Mouse (Mus musculus) small intestine, adult 2 months (tissue): Measurements from ENCODE around the gene Olfr810. TPM values are rescaled to one million over a fixed set of nuclear protein-coding genes. Genes with fewer than 3 reads are reported as not detected.

ENCODE experiments used
- H3K27ac ChIP-seq: fragments of 200-500 bp; 2 replicates; pipeline ENCODE4 v1.5.1; 2012; ENCODE audit warnings: low read depth, low read length, control low read depth, inconsistent platforms; ENCODE audit not compliant: insufficient read depth
- H3K27me3 ChIP-seq: fragments of 200-500 bp; 2 replicates; pipeline ENCODE4 v1.6.1; 2012; ENCODE audit warnings: mild to moderate bottlenecking, moderate library complexity, low read length, inconsistent platforms; ENCODE audit not compliant: control insufficient read depth, insufficient read depth
- H3K36me3 ChIP-seq: fragments of 200-500 bp; 2 replicates; pipeline ENCODE4 v1.6.1; 2012; ENCODE audit warnings: mild to moderate bottlenecking, low read length, control low read depth, inconsistent platforms; ENCODE audit not compliant: control insufficient read depth, insufficient read depth
- H3K4me1 ChIP-seq: fragments of 200-500 bp; 2 replicates; pipeline ENCODE4 v1.6.1; 2012; ENCODE audit warnings: low read length, inconsistent platforms, mixed read lengths; ENCODE audit not compliant: control insufficient read depth, insufficient read depth, insufficient read length
- H3K4me3 ChIP-seq: fragments of 200-500 bp; 2 replicates; pipeline ENCODE4 v1.5.1; 2012; ENCODE audit warnings: low read depth, mild to moderate bottlenecking, control low read depth, inconsistent platforms, low read length, moderate library complexity
- CTCF ChIP-seq: fragments of 200-500 bp; IDR thresholded peaks from 2 replicates; pipeline ENCODE4 v1.5.1; 2012; ENCODE audit warnings: low read depth, mild to moderate bottlenecking, control low read depth, inconsistent platforms, low read length, moderate library complexity, mixed read lengths; ENCODE audit not compliant: insufficient replicate concordance, insufficient read length; ENCODE audit errors: extremely low read depth
- POLR2A ChIP-seq: fragments of 200-500 bp; IDR thresholded peaks from 2 replicates; pipeline ENCODE4 v1.6.1; 2012; ENCODE audit warnings: low read depth, mild to moderate bottlenecking, control low read depth, inconsistent platforms, low read length, moderate library complexity
- WGBS: fragments of 180-500 bp; shearing (Covaris S2); methylation state at CpG from one replicate; pipeline ENCODE4 v1.1.7; 2018; 5-methylcytosine and 5-hydroxymethylcytosine counted together
- polyA plus RNA-seq: library from polyadenylated mRNA; depleted of rRNA; stranded (reverse); fragments of >200 nt; gene quantifications from 2 replicates; pipeline ENCODE4 v1.2.3, GENCODE M21; 2012; rRNA removed

Gene Olfr810
- not detected in 2 replicates for polyA plus RNA-seq

DNA sequence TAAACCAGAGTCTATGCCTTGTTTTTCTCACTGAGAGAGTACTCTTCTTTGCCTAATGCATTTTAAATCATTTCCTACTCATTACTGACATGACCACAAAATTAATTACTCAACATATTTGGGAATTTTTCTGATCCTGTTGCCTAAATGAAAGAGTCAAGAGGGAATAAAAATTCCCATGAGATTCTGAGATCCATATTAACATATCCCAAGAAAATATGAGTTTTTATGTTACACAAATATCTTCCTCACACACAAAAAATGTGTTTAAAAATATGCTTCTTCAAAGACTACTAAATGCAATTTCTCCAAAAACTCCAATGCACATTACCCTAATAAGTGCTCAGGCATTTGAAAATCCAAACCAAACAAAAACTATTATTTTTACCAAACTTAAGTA lies at the start of gene Olfr810:
TSS of gene Olfr810 (minus strand) at position 101 of the 400 bp plus-strand sequence.
- Histone ChIP-seq H3K36me3 (no peaks in the 10 kb centered on the region), H3K27ac (no peak within 1 kb of the TSS), H3K4me1 (no peaks in the 10 kb centered on the region), H3K4me3 (no peak within 1 kb of the TSS), H3K27me3 (no peaks in the 10 kb centered on the region)
- TF ChIP-seq POLR2A, result no peak
- TF ChIP-seq CTCF, result no peak

DNA sequence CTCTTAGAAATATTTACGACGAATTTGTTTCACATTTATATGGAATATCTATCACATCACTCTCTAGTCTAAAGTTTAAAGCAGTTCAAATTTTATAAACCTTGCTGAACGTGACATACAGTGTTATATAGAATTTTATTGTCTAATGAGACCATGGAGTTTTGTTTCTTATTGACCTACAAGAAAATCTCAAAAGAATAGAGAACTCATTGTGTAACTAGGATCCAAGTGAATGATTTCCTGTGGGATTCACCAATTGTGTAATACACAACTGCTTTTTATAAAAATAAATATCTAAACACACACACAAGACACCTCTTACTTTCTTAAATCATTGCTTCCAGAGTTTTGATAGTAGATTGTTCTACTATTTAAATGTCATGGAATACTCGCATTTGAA lies 9.6 kb upstream of the Olfr810 start, which contains the start of gene Olfr811:
TSS of gene Olfr811 (minus strand) at position 101 of the 400 bp plus-strand sequence.
- Histone ChIP-seq H3K27me3 (no peaks in the 10 kb centered on the region), H3K4me3 (no peak within 1 kb of the TSS), H3K27ac (no peak within 1 kb of the TSS), H3K36me3 (no peaks in the 10 kb centered on the region), H3K4me1 (no peaks in the 10 kb centered on the region)
- 79% methylated on average over 4 of the region's 4 CpGs for WGBS
- no peak for TF ChIP-seq CTCF
- TF ChIP-seq POLR2A, result no peak

DNA sequence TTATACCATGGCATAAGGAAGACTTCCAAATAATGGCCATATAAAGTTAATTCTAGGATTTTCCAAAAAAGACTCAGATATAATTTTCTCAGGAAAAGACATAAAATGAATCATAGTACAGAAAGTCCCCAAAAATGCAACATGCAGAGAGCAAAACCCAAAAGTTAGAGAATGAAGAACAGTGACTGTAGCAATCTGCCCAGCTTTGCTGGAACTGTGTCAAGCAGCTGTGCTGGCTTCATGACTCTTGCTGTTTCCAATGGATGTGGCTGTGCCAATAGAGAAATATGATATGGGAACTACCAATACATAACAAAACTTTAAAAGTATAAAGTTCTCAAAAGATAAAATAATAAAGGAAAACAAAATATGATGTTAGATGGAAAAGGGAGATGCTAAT lies 16.6 kb downstream of the Olfr810 start:
- H3K27me3 ChIP-seq, result no peaks in the 10 kb centered on the region

DNA sequence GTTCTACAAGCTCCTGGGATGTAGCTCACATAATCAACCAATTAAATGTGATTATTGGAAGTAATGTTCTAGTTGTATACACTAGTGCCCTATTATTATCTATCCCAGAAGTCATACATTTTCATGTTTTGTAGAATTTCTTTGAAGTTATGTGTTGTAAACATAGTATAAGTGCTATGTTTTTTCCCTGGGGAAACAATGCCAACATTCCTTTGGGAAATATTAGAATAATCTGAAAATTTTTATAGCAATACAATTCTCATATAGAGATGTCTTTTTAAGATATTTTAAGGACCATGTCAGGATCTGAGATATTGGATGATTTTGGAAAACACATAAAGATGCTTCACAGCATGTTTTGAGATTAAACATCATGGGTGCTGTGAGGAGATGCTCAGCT lies 20.4 kb downstream of the Olfr810 start, which contains the start of gene Olfr809:
TSS of gene Olfr809 (plus strand) at position 301 of the 400 bp plus-strand sequence.
- Histone ChIP-seq H3K4me3 (no peak within 1 kb of the TSS), H3K4me1 (no peaks in the 10 kb centered on the region), H3K27me3 (no peaks in the 10 kb centered on the region), H3K27ac (no peak within 1 kb of the TSS), H3K36me3 (no peaks in the 10 kb centered on the region)
- no peak for TF ChIP-seq POLR2A
- no peak for TF ChIP-seq CTCF

More for the DNA sequence above, 16.6 kb downstream of the Olfr810 start:
- TF ChIP-seq CTCF, result no peak
- no peak for TF ChIP-seq POLR2A
- Histone ChIP-seq H3K4me1 (no peaks in the 10 kb centered on the region), H3K4me3 (no peak overlapping the region), H3K36me3 (no peaks in the 10 kb centered on the region), H3K27ac (no peak overlapping the region)

DNA sequence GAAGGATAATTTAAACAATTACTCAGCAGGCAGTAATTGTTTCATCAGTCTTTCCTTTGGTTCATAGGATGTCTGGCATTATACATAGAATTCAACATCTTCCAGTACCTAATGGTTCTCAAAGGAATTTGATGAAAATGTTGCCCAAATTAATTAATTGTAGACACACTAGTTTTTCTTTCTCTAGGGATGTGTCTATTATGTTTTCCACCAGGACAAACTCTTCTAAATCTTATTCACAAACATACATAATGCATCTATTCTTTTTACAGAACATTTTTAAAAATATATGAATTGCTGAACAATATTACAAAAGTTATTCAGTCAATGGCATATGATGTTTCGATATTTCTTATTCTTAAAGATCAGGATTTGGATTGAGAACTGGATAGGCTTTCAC lies 29.5 kb downstream of the Olfr810 start, which contains the start of gene Olfr808:
TSS of gene Olfr808 (plus strand) at position 301 of the 400 bp plus-strand sequence.
- no peaks in the 10 kb centered on the region for H3K36me3 ChIP-seq
- 88% methylated on average over 1 of the region's 1 CpGs for WGBS
- TF ChIP-seq POLR2A, result no peak
- no peak for TF ChIP-seq CTCF

DNA sequence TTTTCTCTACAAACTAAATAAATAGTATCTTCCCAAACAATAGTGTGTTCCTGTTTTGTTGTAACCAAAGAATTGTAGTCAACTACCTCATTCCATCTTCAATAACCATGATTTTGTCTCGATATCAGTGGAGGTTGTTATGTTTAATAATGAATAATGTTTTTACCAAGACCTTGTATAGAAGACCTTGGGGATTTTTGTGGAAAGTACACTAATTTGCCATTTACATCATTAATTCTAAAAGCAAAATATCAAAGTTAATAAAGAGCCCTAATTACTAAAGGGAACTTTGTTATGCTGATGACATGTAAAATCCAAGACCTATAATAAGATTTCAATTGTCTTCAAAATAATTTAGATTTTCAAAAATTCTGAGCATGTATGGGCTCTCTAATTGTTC lies 37.0 kb downstream of the Olfr810 start, which contains the start of gene Olfr807:
TSS of gene Olfr807 (minus strand) at position 101 of the 400 bp plus-strand sequence.
- no peaks in the 10 kb centered on the region for H3K36me3 ChIP-seq
- H3K27ac ChIP-seq, result no peak within 1 kb of the TSS
- TF ChIP-seq CTCF, result no peak
- TF ChIP-seq POLR2A, result no peak
- H3K27me3 ChIP-seq, result no peaks in the 10 kb centered on the region
- 81% methylated on average over 1 of the region's 1 CpGs for WGBS
- H3K4me3 ChIP-seq, result no peak within 1 kb of the TSS
- no peaks in the 10 kb centered on the region for H3K4me1 ChIP-seq

More for the DNA sequence above, 29.5 kb downstream of the Olfr810 start, which contains the start of gene Olfr808:
- Histone ChIP-seq H3K27ac (no peak within 1 kb of the TSS), H3K4me1 (no peaks in the 10 kb centered on the region), H3K4me3 (no peak within 1 kb of the TSS), H3K27me3 (no peaks in the 10 kb centered on the region)

DNA sequence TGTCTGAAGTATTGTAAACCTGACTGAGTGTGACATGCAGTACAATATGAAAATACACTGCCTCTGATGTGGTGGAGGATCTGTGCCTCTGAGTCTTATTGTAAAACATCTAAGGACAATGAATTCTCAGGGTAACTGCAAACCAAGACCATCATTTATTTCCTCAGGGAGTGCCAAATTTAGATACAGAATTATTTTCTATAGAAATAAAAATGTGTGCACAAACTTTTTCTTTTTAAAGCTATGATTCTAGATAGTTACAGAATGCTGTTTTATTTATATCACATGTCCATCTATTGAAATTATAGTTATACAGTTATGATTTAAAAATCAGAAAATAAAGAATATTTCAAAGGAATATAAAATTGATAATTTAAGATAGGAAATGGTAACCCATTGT lies 52.9 kb downstream of the Olfr810 start, which contains the start of gene Olfr806:
TSS of gene Olfr806 (minus strand) at position 101 of the 400 bp plus-strand sequence.
- no peaks in the 10 kb centered on the region for H3K36me3 ChIP-seq
- no peak within 1 kb of the TSS for H3K4me3 ChIP-seq
- H3K27ac ChIP-seq, result no peak within 1 kb of the TSS
- TF ChIP-seq POLR2A (no peak), CTCF (no peak)
- no peaks in the 10 kb centered on the region for H3K4me1 ChIP-seq
- no peaks in the 10 kb centered on the region for H3K27me3 ChIP-seq

Other genes starting within 250 kb of the Olfr810 start
- not detected in 2 replicates for gene Olfr794, start 227.3 kb downstream of the Olfr810 start, polyA plus RNA-seq
- not detected in 2 replicates for gene Olfr796, start 182.3 kb downstream of the Olfr810 start, polyA plus RNA-seq
- gene Olfr798, start 167.0 kb downstream of the Olfr810 start, polyA plus RNA-seq, result not detected in 2 replicates
- gene Olfr799, start 157.4 kb downstream of the Olfr810 start, polyA plus RNA-seq, result not detected in 2 replicates
- not detected in 2 replicates for gene Olfr800, start 137.2 kb downstream of the Olfr810 start, polyA plus RNA-seq
- not detected in 2 replicates for gene Olfr801, start 121.1 kb downstream of the Olfr810 start, polyA plus RNA-seq
- gene Olfr802, start 106.7 kb downstream of the Olfr810 start, polyA plus RNA-seq, result not detected in 2 replicates
- gene Olfr803, start 100.6 kb downstream of the Olfr810 start, polyA plus RNA-seq, result not detected in 2 replicates
- not detected in 2 replicates for gene Olfr804, start 91.7 kb downstream of the Olfr810 start, polyA plus RNA-seq
- not detected in 2 replicates for gene Olfr805, start 65.5 kb downstream of the Olfr810 start, polyA plus RNA-seq
- not detected in 2 replicates for gene Olfr806, start 53.0 kb downstream of the Olfr810 start, polyA plus RNA-seq
- not detected in 2 replicates for gene Olfr807, start 37.1 kb downstream of the Olfr810 start, polyA plus RNA-seq
- not detected in 2 replicates for gene Olfr808, start 29.4 kb downstream of the Olfr810 start, polyA plus RNA-seq
- not detected in 2 replicates for gene Olfr809, start 20.3 kb downstream of the Olfr810 start, polyA plus RNA-seq
- not detected in 2 replicates for gene Olfr811, start 9.5 kb upstream of the Olfr810 start, polyA plus RNA-seq
- not detected in 2 replicates for gene Olfr812, start 51.2 kb upstream of the Olfr810 start, polyA plus RNA-seq
- gene Olfr813, start 60.5 kb upstream of the Olfr810 start, polyA plus RNA-seq, result not detected in 2 replicates
- not detected in 2 replicates for gene Olfr814, start 84.9 kb upstream of the Olfr810 start, polyA plus RNA-seq
- not detected in 2 replicates for gene Olfr815, start 111.0 kb upstream of the Olfr810 start, polyA plus RNA-seq
- not detected in 2 replicates for gene Olfr816, start 120.7 kb upstream of the Olfr810 start, polyA plus RNA-seq
- gene Olfr818, start 154.2 kb upstream of the Olfr810 start, polyA plus RNA-seq, result not detected in 2 replicates
- not detected in 2 replicates for gene Olfr819, start 172.3 kb upstream of the Olfr810 start, polyA plus RNA-seq
- not detected in 2 replicates for gene Olfr247, start 181.2 kb upstream of the Olfr810 start, polyA plus RNA-seq
- gene Gm10310, start 190.1 kb upstream of the Olfr810 start, polyA plus RNA-seq, result not detected in 2 replicates
- gene Olfr820, start 217.7 kb upstream of the Olfr810 start, polyA plus RNA-seq, result not detected in 2 replicates
- gene Olfr821, start 235.4 kb upstream of the Olfr810 start, polyA plus RNA-seq, result not detected in 2 replicates